Mouse (Mus musculus) heart, adult 2 months (tissue): ENCODE data around the gene Wwox. TPM values are rescaled to one million over a fixed set of nuclear protein-coding genes. Genes with fewer than 3 reads are reported as not detected.

Experiments used
- DNase-seq, 2 experiments: peaks; one replicate each; pipeline ENCODE4 v3.0.0; 2021
- H3K27ac ChIP-seq: fragments of 200-600 bp; 2 replicates; pipeline ENCODE4 v1.8.1; 2022
- H3K27me3 ChIP-seq: fragments of 200-500 bp; 2 replicates; pipeline ENCODE4 v1.6.1; 2012; ENCODE audit warnings: mild to moderate bottlenecking, low read length, inconsistent platforms, mixed read lengths; ENCODE audit not compliant: control insufficient read depth, insufficient read depth
- H3K36me3 ChIP-seq: fragments of 200-500 bp; 2 replicates; pipeline ENCODE4 v1.6.1; 2012; ENCODE audit warnings: low read length, inconsistent platforms; ENCODE audit not compliant: control insufficient read depth, insufficient read depth
- H3K4me1 ChIP-seq: fragments of 200-500 bp; 2 replicates; pipeline ENCODE4 v1.6.1; 2011; ENCODE audit warnings: low read length; ENCODE audit not compliant: control insufficient read depth, insufficient read depth
- H3K4me3 ChIP-seq: fragments of 200-600 bp; 2 replicates; pipeline ENCODE4 v1.8.1; 2022
- H3K79me2 ChIP-seq: fragments of 200-500 bp; replicated peaks from 2 replicates; pipeline ENCODE4 v1.6.1; 2012; ENCODE audit warnings: mild to moderate bottlenecking, inconsistent platforms, low read length, moderate library complexity, mixed read lengths; ENCODE audit not compliant: control insufficient read depth, insufficient read depth
- H3K9ac ChIP-seq: fragments of 200-500 bp; 2 replicates; pipeline ENCODE4 v1.6.1; 2012; ENCODE audit warnings: low read depth, mild to moderate bottlenecking, control low read depth, inconsistent platforms, low read length, mixed read lengths
- CTCF ChIP-seq: fragments of 200-600 bp; IDR thresholded peaks from 2 replicates; pipeline ENCODE4 v1.8.1; 2022; ENCODE audit warnings: antibody characterized with exemption, mild to moderate bottlenecking, moderate library complexity
- EP300 ChIP-seq: fragments of 200-500 bp; IDR thresholded peaks from 2 replicates; pipeline ENCODE4 v1.6.1; 2011; ENCODE audit warnings: low read depth, low read length, control low read depth; ENCODE audit not compliant: insufficient read depth
- POLR2A ChIP-seq: fragments of 200-500 bp; IDR thresholded peaks from 2 replicates; pipeline ENCODE4 v1.6.1; 2011; ENCODE audit warnings: mild to moderate bottlenecking, low read depth, low read length, control low read depth; ENCODE audit not compliant: insufficient read depth
- WGBS: fragments of 180-500 bp; shearing (Covaris S2); methylation state at CpG from one replicate; pipeline ENCODE4 v1.1.7; 2018; 5-methylcytosine and 5-hydroxymethylcytosine counted together
- intact Hi-C: fragments of 180-260 bp; cut with DNase I; formaldehyde crosslinking; loops from one replicate; pipeline ENCODE4 v1.15.1; 2025
- polyA plus RNA-seq: library from polyadenylated mRNA; depleted of rRNA; stranded (reverse); fragments of >200 nt; gene quantifications from 2 replicates; pipeline ENCODE4 v1.2.3, GENCODE M21; 2012
- total RNA-seq, 2 experiments: library from RNA; stranded (reverse); gene quantifications; 2 replicates each; pipeline ENCODE4 v1.2.3; 2021

Wwox gene
- total and polyA plus RNA-seq, 3 experiments: 3.3 to 4.6 (median 4.6) TPM

DNA sequence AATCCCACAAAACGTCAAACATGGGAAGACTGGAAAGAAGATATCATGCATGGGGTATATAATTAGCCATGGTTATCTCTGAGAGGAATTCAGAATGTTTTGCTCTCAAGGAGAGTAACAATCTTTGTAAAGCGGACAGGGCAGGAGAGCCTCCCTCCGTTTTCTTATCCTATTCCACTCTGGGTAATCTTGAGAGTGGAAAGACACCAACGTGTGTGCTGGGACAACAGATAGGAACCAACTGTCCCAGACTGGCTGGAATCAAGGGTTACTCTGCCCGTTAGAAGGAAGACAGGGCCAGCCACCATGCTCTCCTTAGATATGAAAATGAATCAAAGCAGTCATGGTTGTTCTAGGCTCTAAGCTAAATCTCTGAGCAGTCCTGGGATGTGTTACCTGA lies 650.7 kb downstream of the Wwox start:
- no peak overlapping the region for H3K9ac ChIP-seq
- no peak overlapping the region for H3K27ac ChIP-seq
- H3K27me3 ChIP-seq: no peaks in the 10 kb centered on the region
- no peak for TF ChIP-seq EP300
- no peak for TF ChIP-seq CTCF
- intact Hi-C loops: no loop called here
- H3K36me3 ChIP-seq: no peaks in the 10 kb centered on the region
- peaks cover 2% of the 10 kb centered on the region for H3K4me1 ChIP-seq
- no peak for DNase-seq
- H3K79me2 ChIP-seq: no peaks in the 10 kb centered on the region
- H3K4me3 ChIP-seq: no peak overlapping the region
- 28% methylated on average over 5 of the region's 5 CpGs for WGBS

DNA sequence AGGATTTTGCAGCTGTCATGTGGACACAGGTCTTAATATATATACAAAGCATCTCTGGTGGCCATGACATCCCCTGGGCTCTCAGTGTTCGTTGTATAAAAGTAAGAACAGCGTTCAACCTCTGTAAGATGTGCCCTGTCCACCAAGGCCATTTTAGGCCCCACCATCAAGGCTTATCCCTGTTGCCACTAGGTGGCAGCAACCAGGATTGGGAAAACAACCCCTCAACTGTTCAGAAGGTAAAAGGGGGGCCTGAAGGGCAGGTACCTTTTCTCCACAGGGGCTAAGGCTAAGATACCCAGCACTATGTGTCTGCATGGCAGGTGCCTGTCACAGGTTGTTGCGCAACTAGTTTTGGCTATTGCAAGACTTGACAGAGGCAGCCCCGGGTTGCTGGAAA lies 656.1 kb downstream of the Wwox start:
- no peak overlapping the region for H3K9ac ChIP-seq
- WGBS: 80% methylated on average over 4 of the region's 4 CpGs
- H3K4me1 ChIP-seq: no peaks in the 10 kb centered on the region
- no peak overlapping the region for H3K4me3 ChIP-seq
- no peak overlapping the region for H3K27ac ChIP-seq
- intact Hi-C loops: loop anchor here (1.0 kb wide), 1 partner anchor 614 kb away; no protein-coding TSS in a partner anchor
- no peaks in the 10 kb centered on the region for H3K36me3 ChIP-seq
- peak; percentile 24 to 37 for DNase-seq
- no peaks in the 10 kb centered on the region for H3K79me2 ChIP-seq
- no peaks in the 10 kb centered on the region for H3K27me3 ChIP-seq
- TF ChIP-seq EP300 (0 out of 2 replicates have a peak, but pooled peaks have one; percentile 16), POLR2A (no peak), CTCF (peak; percentile 75)

DNA sequence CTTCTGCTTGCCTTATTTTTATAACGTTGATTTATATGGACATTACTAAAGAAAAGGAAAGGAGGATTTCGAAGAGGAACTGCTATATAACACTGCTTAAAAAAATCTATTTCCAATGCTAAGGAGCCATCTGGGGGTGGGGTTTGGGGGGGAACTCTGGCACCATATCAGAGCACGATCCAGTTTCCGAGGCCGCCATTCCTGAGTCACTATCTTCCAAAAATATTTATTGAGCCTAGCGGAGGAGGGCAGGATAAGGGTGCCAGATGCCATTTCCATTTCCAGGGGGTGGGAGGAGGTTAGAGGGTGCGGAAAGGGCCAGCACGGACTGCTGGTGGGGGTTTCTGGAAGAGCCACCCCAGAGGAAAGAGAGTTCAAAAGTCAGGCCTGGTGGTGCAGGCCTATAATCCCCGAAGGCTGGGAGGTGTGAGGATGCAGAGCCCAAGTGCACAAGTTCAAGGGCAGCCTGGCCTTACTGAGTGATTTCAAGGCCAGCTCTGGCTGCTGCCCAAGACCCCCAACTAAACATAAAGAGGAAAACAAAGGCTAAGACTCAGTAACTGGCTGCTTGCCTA lies 658.6 kb downstream of the Wwox start:
- 32% methylated on average over 9 of the region's 9 CpGs for WGBS
- Histone ChIP-seq H3K36me3 (no peaks in the 10 kb centered on the region), H3K79me2 (no peaks in the 10 kb centered on the region), H3K4me1 (no peaks in the 10 kb centered on the region), H3K27ac (no peak overlapping the region), H3K9ac (no peak overlapping the region), H3K4me3 (no peak overlapping the region), H3K27me3 (no peaks in the 10 kb centered on the region)
- no peak for DNase-seq
- no peak for TF ChIP-seq EP300
- TF ChIP-seq POLR2A: no peak
- no peak for TF ChIP-seq CTCF
- intact Hi-C loops: no loop called here

DNA sequence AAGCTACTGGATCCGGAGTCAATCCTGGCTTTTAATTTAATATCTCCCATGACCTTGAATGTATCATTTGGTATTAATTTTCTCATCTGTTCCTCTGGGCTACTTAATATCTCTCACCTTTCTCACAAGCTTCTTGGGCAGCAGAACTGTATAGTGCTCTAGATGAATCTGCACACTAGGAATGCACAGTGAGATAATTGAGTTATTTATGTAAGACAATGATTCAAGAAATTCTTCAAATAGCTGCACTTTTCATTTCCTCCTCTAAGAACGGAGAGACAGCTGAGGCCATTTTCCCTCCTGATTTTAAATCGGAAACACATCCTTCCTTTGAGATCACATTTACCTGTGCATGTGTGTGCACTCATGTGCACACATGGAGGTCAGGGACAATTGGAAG lies 669.9 kb downstream of the Wwox start:
- no peak for DNase-seq
- Histone ChIP-seq H3K79me2 (no peaks in the 10 kb centered on the region; the same call in 1 of the 2 replicates), H3K4me3 (no peak overlapping the region), H3K36me3 (no peaks in the 10 kb centered on the region), H3K9ac (no peak overlapping the region), H3K27ac (no peak overlapping the region), H3K27me3 (no peaks in the 10 kb centered on the region), H3K4me1 (peaks cover 2% of the 10 kb centered on the region; the same call in 1 of the 2 replicates)
- intact Hi-C loops: no loop called here
- 54% methylated on average over 3 of the region's 3 CpGs for WGBS
- TF ChIP-seq CTCF (no peak), POLR2A (no peak), EP300 (no peak)

DNA sequence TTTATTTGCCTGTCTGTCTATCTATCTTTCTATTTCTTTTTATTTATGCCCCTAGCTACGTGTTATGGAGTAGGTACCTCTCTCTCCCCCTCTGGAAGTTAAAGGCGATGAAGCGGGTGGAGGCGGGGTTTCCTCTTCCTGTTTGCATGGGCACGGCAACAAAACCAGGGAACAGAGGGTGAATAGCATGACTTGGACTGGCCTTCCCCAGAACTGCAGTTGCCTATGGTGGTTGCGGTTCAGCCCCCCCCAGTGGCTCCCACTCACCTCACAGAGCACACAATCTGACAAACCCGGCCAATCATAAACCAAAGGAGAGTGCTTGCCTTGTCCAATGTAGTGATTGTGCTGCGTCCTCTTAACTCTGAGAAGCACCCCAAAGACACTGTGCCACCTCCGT lies 671.0 kb downstream of the Wwox start:
- intact Hi-C loops: no loop called here

DNA sequence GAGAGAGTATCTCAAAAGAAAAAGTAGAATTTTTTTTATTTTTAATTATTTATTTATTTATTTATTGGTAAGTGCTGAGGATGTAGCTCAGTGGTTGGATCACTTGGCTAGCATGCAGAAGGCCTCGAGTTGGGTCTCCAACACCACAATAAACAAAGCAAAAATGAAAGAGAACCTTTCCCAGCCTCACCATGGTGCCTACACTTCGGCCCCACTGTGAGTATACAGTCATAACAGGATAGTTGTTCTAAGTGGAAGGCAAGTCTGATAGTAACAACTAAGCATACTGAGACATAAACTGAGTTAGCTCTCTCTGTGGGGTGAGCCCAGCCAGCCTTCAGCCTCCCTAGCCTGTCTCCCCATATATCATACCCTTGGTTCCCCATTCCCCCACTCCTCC lies 672.6 kb downstream of the Wwox start:
- 82% methylated on average over 2 of the region's 2 CpGs for WGBS
- Histone ChIP-seq H3K79me2 (no peaks in the 10 kb centered on the region; the same call in 1 of the 2 replicates), H3K27ac (no peak overlapping the region), H3K36me3 (no peaks in the 10 kb centered on the region), H3K9ac (no peak overlapping the region), H3K27me3 (no peaks in the 10 kb centered on the region), H3K4me1 (peaks cover 2% of the 10 kb centered on the region; the same call in 1 of the 2 replicates), H3K4me3 (no peak overlapping the region)
- intact Hi-C loops: no loop called here
- DNase-seq: no peak
- TF ChIP-seq POLR2A (no peak), EP300 (no peak), CTCF (no peak)

More for the DNA sequence above, 671.0 kb downstream of the Wwox start:
- Histone ChIP-seq H3K36me3 (no peaks in the 10 kb centered on the region), H3K4me3 (no peak overlapping the region), H3K4me1 (peaks cover 2% of the 10 kb centered on the region; the same call in 1 of the 2 replicates), H3K79me2 (no peaks in the 10 kb centered on the region; the same call in 1 of the 2 replicates), H3K27me3 (no peaks in the 10 kb centered on the region), H3K9ac (peak overlapping the region; percentile 58; the same call in 1 of the 2 replicates), H3K27ac (no peak overlapping the region)
- no peak for TF ChIP-seq CTCF
- no peak for TF ChIP-seq POLR2A
- no peak for TF ChIP-seq EP300
- peak; percentile 4 to 21 for DNase-seq
- WGBS: 36% methylated on average over 9 of the region's 9 CpGs
